Mouse (Mus musculus): Measurements from ENCODE around the gene Ank2. TPM values are rescaled to one million over a fixed set of nuclear protein-coding genes. Genes with fewer than 3 reads are reported as not detected.

The Ank2 gene
- polyA plus RNA-seq, 1 experiment from 2014 or later = 169 TPM

DNA sequence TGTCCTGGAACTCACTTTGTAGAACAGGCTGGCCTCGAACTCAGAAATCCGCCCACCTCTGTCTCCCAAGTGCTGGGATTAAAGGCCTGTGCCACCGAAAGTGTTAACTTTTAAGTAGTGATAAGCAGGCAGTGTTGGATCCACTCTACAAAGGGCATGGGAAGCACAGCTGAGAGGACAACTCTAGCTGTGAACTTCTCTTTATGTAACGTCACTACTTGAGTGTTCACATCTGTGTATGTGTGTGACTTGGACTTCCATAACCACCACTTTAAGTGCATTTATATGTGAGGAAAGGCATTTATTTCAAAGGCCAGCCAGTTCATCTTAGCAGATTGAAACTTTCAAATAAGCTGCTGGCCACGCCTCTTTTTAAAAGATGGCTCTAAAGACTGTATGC lies 523.7 kb downstream of the Ank2 start:
- Histone ChIP-seq H3K9ac (ENCODE audit: low read depth, low read length) (no peak overlapping the region), H3K27ac (ENCODE audit: low read depth, low read length) (no peak overlapping the region), H3K36me3 (ENCODE audit: control insufficient read depth, insufficient read depth, low read length) (peaks cover 6% of the 10 kb centered on the region; the same call in 1 of the 2 replicates), H3K4me2 (ENCODE audit: low read length) (no peak overlapping the region), H3K9me3 (ENCODE audit: control insufficient read depth, low read length) (no peaks in the 10 kb centered on the region), H3K4me1 (ENCODE audit: control insufficient read depth, insufficient read depth, low read depth, low read length) (no peaks in the 10 kb centered on the region), H3K4me3 (ENCODE audit: low read length) (no peak overlapping the region), H3K27me3 (replicated peaks; ENCODE audit: control insufficient read depth, insufficient read depth, low read length) (no peaks in the 10 kb centered on the region)
- 76% methylated on average over 5 of the region's 5 CpGs for WGBS
- no peak for ATAC-seq

DNA sequence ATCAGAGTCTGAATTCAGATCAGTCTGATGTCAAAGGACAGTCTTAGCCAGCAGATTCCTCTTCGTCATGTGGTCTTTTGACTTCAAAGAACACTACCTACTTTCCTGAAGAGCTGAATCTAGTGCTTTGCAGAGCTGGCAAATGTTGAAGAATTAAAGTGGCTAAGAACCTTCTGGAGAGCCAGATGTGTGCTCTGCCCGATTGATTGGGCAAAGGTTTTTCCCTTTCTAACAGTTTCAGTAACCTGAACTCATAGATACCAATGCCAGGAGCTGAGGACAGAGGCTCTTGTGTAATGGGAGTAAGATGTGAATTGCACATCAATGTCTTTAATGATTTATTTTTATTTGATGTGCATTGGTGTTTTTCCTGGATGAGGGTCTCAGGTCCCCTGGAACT lies 525.6 kb downstream of the Ank2 start:
- ATAC-seq = no peak

DNA sequence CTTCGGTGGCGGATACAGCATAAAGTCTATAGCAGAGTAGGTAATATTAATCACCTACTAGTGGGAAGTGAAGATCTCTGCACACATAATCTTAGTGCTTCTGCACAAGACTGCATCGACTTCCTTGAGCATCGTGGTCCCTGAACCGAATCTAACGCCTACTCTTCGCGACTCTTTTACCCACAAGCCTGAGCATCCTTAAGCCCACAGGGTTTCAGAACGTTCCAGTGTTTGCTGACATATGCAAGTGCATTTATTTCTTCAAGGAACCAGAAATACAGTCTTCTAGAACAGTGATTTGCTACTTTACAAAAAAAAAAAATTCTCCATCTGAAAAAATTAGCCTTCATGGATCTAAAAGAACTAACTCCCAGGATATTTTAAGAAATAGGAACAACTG lies 527.6 kb downstream of the Ank2 start:
- Histone ChIP-seq H3K36me3 (ENCODE audit: control insufficient read depth, insufficient read depth, low read length) (peaks cover 7% of the 10 kb centered on the region), H3K27ac (ENCODE audit: low read depth, low read length) (no peak overlapping the region), H3K27me3 (replicated peaks; ENCODE audit: control insufficient read depth, insufficient read depth, low read length) (no peaks in the 10 kb centered on the region), H3K4me3 (ENCODE audit: low read length) (no peak overlapping the region), H3K9me3 (ENCODE audit: control insufficient read depth, low read length) (no peaks in the 10 kb centered on the region), H3K4me2 (ENCODE audit: low read length) (no peak overlapping the region), H3K9ac (ENCODE audit: low read depth, low read length) (no peak overlapping the region), H3K4me1 (ENCODE audit: control insufficient read depth, insufficient read depth, low read depth, low read length) (no peaks in the 10 kb centered on the region)
- ATAC-seq = no peak
- 90% methylated on average over 9 of the region's 9 CpGs for WGBS

More for the DNA sequence above, 525.6 kb downstream of the Ank2 start:
- no peak overlapping the region for H3K4me3 ChIP-seq (ENCODE audit: low read length)
- no peaks in the 10 kb centered on the region for H3K9me3 ChIP-seq (ENCODE audit: control insufficient read depth, low read length)
- no peak overlapping the region for H3K4me2 ChIP-seq (ENCODE audit: low read length)
- 93% methylated on average over 2 of the region's 2 CpGs for WGBS
- H3K36me3 ChIP-seq (ENCODE audit: control insufficient read depth, insufficient read depth, low read length) = peaks cover 5% of the 10 kb centered on the region
- no peaks in the 10 kb centered on the region for H3K27me3 ChIP-seq (replicated peaks; ENCODE audit: control insufficient read depth, insufficient read depth, low read length)
- H3K27ac ChIP-seq (ENCODE audit: low read depth, low read length) = no peak overlapping the region
- H3K4me1 ChIP-seq (ENCODE audit: control insufficient read depth, insufficient read depth, low read depth, low read length) = no peaks in the 10 kb centered on the region
- no peak overlapping the region for H3K9ac ChIP-seq (ENCODE audit: low read depth, low read length)

DNA sequence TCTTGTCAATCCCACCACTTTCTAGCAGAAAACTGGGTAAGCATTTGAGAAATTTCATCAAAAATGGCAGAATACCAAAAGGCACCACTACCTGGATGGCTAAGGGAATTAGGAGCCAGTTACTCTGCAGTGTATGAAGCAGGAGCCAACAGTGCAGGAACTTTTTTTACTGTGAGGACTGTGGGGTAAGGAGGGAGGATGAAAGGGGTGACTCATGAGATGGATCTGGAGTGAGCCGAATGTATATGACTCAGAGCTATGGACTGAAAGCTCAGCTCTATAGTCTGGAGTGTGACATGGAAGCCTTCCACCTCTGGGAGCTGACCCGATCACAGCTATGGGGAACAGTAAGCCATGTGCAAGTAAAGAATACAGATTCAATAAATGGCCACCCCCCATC lies 530.4 kb downstream of the Ank2 start:
- H3K4me1 ChIP-seq (ENCODE audit: control insufficient read depth, insufficient read depth, low read depth, low read length) = no peaks in the 10 kb centered on the region
- ATAC-seq = peak; percentile 27; the same call in 1 of the 2 replicates
- no peak overlapping the region for H3K27ac ChIP-seq (ENCODE audit: low read depth, low read length)
- WGBS = 86% methylated on average over 2 of the region's 2 CpGs
- no peak overlapping the region for H3K4me3 ChIP-seq (ENCODE audit: low read length)
- H3K9me3 ChIP-seq (ENCODE audit: control insufficient read depth, low read length) = no peaks in the 10 kb centered on the region
- H3K9ac ChIP-seq (ENCODE audit: low read depth, low read length) = no peak overlapping the region
- H3K36me3 ChIP-seq (ENCODE audit: control insufficient read depth, insufficient read depth, low read length) = peaks cover 14% of the 10 kb centered on the region
- H3K27me3 ChIP-seq (replicated peaks; ENCODE audit: control insufficient read depth, insufficient read depth, low read length) = no peaks in the 10 kb centered on the region
- H3K4me2 ChIP-seq (ENCODE audit: low read length) = no peak overlapping the region

DNA sequence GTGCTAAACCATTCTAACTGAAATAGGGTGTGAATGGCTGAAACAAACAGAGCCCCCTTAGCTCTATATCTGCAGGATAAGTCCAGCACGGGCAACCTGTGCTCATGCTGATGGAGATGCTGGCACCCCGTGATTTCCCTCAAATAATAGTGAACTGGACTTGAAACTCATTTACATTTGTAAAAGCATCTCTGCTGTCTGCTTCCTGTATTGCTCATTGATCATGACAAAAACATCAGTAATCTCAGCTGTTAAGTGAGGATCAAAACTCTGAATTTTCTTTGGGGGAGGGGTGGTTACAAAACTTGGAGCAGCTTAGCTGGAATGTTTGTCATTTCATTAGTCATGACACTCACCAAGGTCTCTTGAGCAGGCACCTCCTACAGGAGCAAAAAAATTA lies 533.4 kb downstream of the Ank2 start:
- peaks cover 10% of the 10 kb centered on the region for H3K36me3 ChIP-seq (ENCODE audit: control insufficient read depth, insufficient read depth, low read length)
- no peaks in the 10 kb centered on the region for H3K4me1 ChIP-seq (ENCODE audit: control insufficient read depth, insufficient read depth, low read depth, low read length)
- no peak overlapping the region for H3K4me2 ChIP-seq (ENCODE audit: low read length)
- ATAC-seq = no peak
- H3K27me3 ChIP-seq (replicated peaks; ENCODE audit: control insufficient read depth, insufficient read depth, low read length) = no peaks in the 10 kb centered on the region
- 73% methylated on average over 2 of the region's 2 CpGs for whole genome bisulfite sequencing
- no peak overlapping the region for H3K4me3 ChIP-seq (ENCODE audit: low read length)
- H3K27ac ChIP-seq (ENCODE audit: low read depth, low read length) = no peak overlapping the region
- H3K9ac ChIP-seq (ENCODE audit: low read depth, low read length) = no peak overlapping the region
- H3K9me3 ChIP-seq (ENCODE audit: control insufficient read depth, low read length) = no peaks in the 10 kb centered on the region

DNA sequence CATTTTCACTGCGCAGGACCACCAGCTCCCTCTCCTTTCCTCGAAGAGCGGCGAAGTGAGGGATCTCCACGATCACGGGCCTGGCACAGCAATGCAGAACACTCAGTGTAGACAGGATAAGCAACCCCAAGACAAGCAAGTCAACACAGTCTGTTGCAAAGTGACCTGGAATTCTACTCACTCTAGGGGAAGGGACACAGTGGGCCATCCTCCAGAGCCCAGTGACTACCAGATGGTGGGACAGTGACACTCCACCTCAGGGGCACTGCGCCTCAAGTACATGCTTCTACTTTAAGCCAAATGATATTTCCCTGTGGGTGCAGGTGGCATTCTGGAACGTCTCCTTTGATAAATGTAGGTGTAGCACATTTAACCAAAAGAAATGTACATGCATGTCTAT lies 536.8 kb downstream of the Ank2 start:
- 95% methylated on average over 8 of the region's 8 CpGs for WGBS
- H3K9ac ChIP-seq (ENCODE audit: low read depth, low read length) = no peak overlapping the region
- H3K4me2 ChIP-seq (ENCODE audit: low read length) = no peak overlapping the region
- peaks cover 14% of the 10 kb centered on the region for H3K36me3 ChIP-seq (ENCODE audit: control insufficient read depth, insufficient read depth, low read length)
- no peak overlapping the region for H3K4me3 ChIP-seq (ENCODE audit: low read length)
- no peak overlapping the region for H3K27ac ChIP-seq (ENCODE audit: low read depth, low read length)
- H3K4me1 ChIP-seq (ENCODE audit: control insufficient read depth, insufficient read depth, low read depth, low read length) = no peaks in the 10 kb centered on the region
- no peaks in the 10 kb centered on the region for H3K27me3 ChIP-seq (replicated peaks; ENCODE audit: control insufficient read depth, insufficient read depth, low read length)
- ATAC-seq = no peak
- no peaks in the 10 kb centered on the region for H3K9me3 ChIP-seq (ENCODE audit: control insufficient read depth, low read length)

DNA sequence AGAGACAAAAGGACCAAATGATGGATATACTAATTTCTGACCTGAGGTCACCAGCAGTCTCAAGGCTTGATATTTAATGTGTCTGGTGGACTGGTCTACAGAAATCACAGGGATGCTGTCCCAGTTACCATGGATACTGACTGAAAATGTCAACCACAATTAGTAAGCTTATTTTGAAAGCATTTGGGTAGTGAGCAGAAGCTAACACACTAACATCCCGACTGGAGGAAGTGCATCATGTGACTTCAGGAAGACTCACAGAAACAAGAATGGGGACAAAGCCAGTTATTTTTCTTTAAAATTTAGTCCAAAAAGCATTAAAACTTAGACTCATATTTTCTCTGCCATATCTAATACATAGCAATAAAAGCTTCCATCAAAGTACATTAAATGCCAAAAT lies 546.5 kb downstream of the Ank2 start:
- no peaks in the 10 kb centered on the region for H3K4me1 ChIP-seq (ENCODE audit: control insufficient read depth, insufficient read depth, low read depth, low read length)
- no peaks in the 10 kb centered on the region for H3K27me3 ChIP-seq (replicated peaks; ENCODE audit: control insufficient read depth, insufficient read depth, low read length)
- WGBS = 30% methylated on average over 1 of the region's 1 CpGs
- H3K9ac ChIP-seq (ENCODE audit: low read depth, low read length) = no peak overlapping the region
- peaks cover 28% of the 10 kb centered on the region for H3K36me3 ChIP-seq (ENCODE audit: control insufficient read depth, insufficient read depth, low read length)
- H3K4me3 ChIP-seq (ENCODE audit: low read length) = no peak overlapping the region
- no peak overlapping the region for H3K27ac ChIP-seq (ENCODE audit: low read depth, low read length)
- no peak for ATAC-seq
- H3K4me2 ChIP-seq (ENCODE audit: low read length) = no peak overlapping the region
- H3K9me3 ChIP-seq (ENCODE audit: control insufficient read depth, low read length) = no peaks in the 10 kb centered on the region

DNA sequence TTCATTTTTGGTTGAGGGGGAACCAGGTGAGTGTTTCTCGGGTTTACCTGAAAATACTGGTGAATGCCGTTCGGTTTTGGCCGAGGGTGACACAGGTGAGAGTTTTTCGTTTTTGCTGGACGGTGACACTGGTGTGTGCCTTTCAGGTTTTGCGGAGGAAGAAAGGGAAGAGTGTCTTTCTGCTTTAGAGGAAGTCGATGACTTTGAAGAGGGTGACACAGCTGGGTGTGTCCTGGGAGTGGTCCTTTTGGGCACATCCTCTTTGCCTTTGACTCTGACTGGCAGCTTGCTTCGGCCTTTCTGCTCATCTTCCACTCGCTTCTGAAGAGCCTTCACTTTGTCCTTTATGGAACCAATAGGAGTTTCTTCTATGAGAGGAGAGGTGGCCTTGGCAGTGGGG lies 552.6 kb downstream of the Ank2 start:
- Histone ChIP-seq H3K9me3 (ENCODE audit: control insufficient read depth, low read length) (no peaks in the 10 kb centered on the region), H3K27me3 (replicated peaks; ENCODE audit: control insufficient read depth, insufficient read depth, low read length) (no peaks in the 10 kb centered on the region), H3K27ac (ENCODE audit: low read depth, low read length) (no peak overlapping the region), H3K4me2 (ENCODE audit: low read length) (no peak overlapping the region), H3K4me3 (ENCODE audit: low read length) (no peak overlapping the region), H3K36me3 (ENCODE audit: control insufficient read depth, insufficient read depth, low read length) (peaks cover 63% of the 10 kb centered on the region), H3K4me1 (ENCODE audit: control insufficient read depth, insufficient read depth, low read depth, low read length) (no peaks in the 10 kb centered on the region), H3K9ac (ENCODE audit: low read depth, low read length) (no peak overlapping the region)
- ATAC-seq = no peak
- WGBS = 94% methylated on average over 10 of the region's 10 CpGs

DNA sequence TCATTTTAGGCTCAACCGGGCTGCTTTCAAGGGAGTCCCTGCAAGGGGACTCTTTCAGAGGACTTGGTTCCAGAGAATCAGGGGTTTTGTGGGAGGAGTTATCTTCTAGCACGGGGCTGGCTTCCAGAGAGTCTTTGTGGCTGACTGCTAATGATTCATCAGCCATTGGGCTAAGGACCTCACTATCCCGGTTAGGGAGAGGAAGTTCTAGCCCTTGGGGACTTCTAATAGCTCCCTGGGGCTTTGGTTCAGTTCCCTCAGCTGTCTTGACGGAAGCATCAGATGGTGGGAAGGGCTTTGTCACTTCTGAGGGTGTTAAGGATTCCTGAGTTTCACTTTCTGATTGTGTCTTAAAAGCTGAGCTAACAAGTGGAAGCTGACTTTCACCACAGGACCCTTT lies 554.3 kb downstream of the Ank2 start:
- Histone ChIP-seq H3K4me3 (ENCODE audit: low read length) (no peak overlapping the region), H3K9me3 (ENCODE audit: control insufficient read depth, low read length) (no peaks in the 10 kb centered on the region), H3K27me3 (replicated peaks; ENCODE audit: control insufficient read depth, insufficient read depth, low read length) (no peaks in the 10 kb centered on the region), H3K27ac (ENCODE audit: low read depth, low read length) (no peak overlapping the region), H3K4me1 (ENCODE audit: control insufficient read depth, insufficient read depth, low read depth, low read length) (no peaks in the 10 kb centered on the region), H3K4me2 (ENCODE audit: low read length) (no peak overlapping the region), H3K36me3 (ENCODE audit: control insufficient read depth, insufficient read depth, low read length) (peaks cover 71% of the 10 kb centered on the region), H3K9ac (ENCODE audit: low read depth, low read length) (no peak overlapping the region)
- 66% methylated on average over 4 of the region's 4 CpGs for WGBS
- ATAC-seq = no peak

DNA sequence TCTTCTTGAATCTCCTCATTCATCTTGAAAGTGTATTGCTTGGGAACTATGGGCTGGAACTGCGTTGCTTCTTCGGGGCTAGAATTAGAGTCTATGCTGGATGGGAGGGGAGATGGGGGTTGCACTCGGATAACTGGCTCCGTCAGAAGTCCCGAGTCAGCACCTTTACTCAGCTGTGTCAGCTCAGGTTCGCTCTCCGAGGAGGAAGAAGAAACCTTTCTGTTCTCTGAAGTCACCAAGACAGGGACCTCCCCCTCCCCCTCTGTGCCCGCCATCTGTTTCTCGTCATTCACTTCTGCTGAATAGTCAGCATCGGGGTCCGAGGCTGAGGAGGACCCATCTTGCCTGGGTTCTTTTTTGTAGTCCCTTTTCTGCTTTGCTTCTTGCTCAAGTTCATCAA lies 555.1 kb downstream of the Ank2 start:
- Histone ChIP-seq H3K9me3 (ENCODE audit: control insufficient read depth, low read length) (no peaks in the 10 kb centered on the region), H3K9ac (ENCODE audit: low read depth, low read length) (no peak overlapping the region), H3K27ac (ENCODE audit: low read depth, low read length) (no peak overlapping the region), H3K4me2 (ENCODE audit: low read length) (no peak overlapping the region), H3K4me1 (ENCODE audit: control insufficient read depth, insufficient read depth, low read depth, low read length) (no peaks in the 10 kb centered on the region), H3K27me3 (replicated peaks; ENCODE audit: control insufficient read depth, insufficient read depth, low read length) (no peaks in the 10 kb centered on the region), H3K36me3 (ENCODE audit: control insufficient read depth, insufficient read depth, low read length) (peaks cover 71% of the 10 kb centered on the region), H3K4me3 (ENCODE audit: low read length) (no peak overlapping the region)
- 83% methylated on average over 11 of the region's 11 CpGs for WGBS
- 0 out of 2 replicates have a peak, but pooled peaks have one; percentile 48 for ATAC-seq

Measured in hindbrain, embryonic 16.5 days (tissue).